Mouse (Mus musculus): ENCODE results near the gene Poc1a.

- TF ChIP-seq POLR2A (IDR thresholded peaks at IDR 0.05; ENCODE audit: insufficient read depth, low read length) (no peak), CTCF (IDR thresholded peaks at IDR 0.05; ENCODE audit: low read depth, low read length) (no peak)
These were observed 58.3 kb downstream of the Poc1a start for GRCm38 (mm10) chr9:106339173-106339558.
